Mouse (Mus musculus) regulatory T cell (primary cell): ENCODE results near the gene Slc34a2.

Experiments
- in situ Hi-C: fragments of 300-600 bp; cut with MboI, MseI; formaldehyde crosslinking; loops from one replicate; pipeline ENCODE4 v1.15.1; 2025; ENCODE audit warnings: high pct_unique_total_duplicates

The Slc34a2 gene

DNA sequence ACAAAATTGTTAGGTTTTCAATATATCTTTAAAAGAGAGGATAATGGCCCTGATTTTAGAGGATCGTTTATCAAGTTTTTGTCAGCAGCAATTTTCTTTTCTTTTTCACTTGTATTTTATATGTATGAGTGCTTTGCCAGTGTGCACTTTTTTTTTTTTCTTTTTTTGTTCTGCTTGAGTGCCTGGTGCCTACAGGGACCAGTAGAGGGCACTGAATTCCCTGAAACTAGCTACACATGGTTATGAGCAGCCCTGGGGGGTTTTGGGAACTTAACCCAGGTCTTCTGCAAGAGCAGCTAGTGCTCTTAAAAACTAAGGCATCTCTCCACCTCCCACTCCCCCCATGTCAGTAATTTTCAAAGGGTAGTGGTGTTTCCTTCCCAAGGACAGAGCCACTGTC lies 70.8 kb downstream of the Slc34a2 start:
- in situ Hi-C loops, result no loop called here

DNA sequence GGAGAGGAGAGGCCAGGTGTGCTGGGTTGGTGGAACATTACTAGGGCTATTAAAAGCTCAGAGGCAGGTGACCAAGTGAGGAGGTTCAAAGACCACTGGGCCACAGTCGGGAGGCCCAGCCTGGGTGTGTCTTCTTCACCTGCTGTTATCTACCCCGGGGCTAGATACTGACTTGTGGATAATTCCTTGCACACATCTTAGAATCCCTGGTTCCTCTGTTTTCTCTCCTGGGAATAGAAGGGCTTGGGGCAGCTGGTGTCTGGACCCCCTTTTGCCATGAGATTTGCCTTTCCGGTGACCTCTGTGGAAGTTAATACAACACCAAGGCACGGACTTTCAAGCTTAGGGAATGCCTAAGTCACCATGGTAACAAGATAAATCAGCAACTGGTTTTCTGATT lies 72.3 kb downstream of the Slc34a2 start:
- in situ Hi-C loops, result no loop called here

DNA sequence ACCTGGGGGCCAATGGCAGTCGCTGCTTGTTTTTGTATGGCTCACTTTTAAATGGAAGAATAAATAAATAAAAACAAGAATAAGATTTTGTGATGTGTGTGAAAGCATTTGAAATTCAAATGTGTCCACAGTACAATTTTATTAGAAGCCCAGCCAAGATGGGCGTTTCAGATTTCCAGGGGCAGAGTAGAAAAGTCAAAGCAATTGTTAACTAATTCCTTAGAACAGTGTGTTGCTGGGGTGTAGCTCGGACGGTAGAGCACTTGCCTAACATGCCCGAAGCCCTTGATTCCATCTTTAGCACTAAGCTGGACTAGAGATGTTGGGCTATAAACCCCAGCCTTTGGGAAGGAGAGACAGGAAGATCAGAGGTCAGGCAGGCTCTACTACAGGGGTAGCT lies 73.2 kb downstream of the Slc34a2 start:
- in situ Hi-C loops, result no loop called here

DNA sequence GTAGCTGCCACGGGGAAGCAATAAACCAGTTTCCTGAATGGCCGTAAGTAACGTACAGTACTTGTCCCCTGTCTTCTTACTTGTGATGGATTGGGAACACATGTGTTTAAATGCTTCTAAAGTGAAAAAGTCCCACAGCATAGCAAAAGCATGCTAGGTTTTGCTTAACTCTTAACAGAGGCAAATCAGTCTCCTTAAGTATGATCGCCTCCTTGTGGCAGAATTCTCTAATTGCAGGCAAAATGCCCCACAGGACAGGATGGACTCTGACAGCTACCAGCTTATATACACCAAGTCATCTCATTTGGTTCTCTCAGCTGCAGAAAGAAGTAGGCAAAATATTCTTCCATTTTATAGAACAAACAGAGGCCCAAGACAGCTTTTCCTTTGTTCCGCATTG lies 75.1 kb downstream of the Slc34a2 start:
- in situ Hi-C loops, result no loop called here

DNA sequence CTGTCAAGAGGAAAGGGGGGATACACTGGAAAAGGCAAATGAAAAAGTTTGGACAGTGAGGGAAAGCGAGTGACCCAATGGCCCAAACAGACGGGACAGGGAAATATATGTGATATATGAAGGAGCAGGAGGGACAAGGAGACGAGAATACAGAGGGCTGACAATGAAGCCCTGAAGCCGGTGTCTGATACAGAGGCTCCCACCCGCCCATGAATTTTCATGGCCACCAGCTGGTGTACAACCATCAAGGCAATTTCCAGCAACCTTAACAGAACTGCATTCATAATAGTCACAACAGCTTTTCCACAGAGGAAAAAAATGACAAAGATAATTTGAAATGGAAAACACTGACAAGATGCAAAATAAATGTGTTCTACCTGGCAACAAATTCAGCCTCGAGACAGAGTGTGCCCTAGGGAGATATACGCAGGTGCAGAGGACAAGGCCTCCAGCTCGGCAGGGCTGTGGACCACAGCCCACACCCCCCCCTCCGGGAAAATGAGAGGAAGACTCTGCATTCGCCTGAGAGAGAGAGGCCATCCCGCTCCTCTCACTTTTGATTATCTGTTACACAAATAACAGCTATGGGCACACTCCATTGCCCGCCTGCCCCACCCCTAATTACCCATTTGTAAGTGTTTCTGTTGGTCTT lies 76.9 kb downstream of the Slc34a2 start:
- in situ Hi-C loops, result no loop called here

DNA sequence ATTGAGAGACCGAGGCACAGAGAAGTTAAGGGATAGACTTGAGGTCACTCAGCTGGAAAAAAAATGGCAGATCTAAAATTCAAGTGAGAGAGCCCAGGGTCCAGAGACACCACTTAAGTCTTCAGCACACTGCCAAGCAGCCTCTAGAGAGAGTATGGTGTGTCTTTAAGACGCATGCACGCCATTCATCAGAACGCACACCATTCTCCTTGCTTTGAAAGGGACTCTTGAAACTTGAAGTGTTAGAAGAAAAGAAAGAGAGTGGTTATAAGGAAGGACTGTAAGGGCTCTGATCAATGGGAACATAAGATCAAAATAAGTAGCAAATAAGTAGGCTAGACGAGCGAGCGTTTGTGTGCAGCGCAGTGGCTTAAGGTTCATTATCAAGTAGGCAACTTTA lies 80.3 kb downstream of the Slc34a2 start:
- in situ Hi-C loops, result no loop called here

DNA sequence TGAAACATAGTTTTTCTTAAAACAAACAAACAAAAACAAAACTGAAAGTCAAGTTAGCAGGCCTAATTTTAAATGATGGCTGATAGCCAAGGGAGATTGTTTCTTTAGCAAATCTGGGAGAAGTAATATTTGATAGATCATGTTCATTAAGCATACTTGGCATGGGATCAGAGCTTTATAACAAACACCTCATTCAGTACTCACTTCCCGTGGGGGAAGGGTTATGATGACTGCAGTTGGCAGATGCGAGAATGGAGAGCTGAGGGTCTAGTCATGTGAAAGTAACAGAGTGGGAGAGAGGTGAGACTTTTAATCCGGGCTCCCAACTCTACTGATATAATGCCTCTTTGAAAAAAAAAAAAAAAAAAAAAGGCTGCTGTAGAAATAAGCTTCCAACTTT lies 81.8 kb downstream of the Slc34a2 start:
- in situ Hi-C loops, result no loop called here
